Mouse (Mus musculus) kidney, postnatal 4 days (tissue): Measurements from ENCODE around the gene Cetn2.

Experiments
- DNase-seq, 2 experiments: peaks; one replicate each; pipeline ENCODE4 v3.0.0; 2021; ENCODE audit warnings: mixed read lengths in 2 of 2

Gene Cetn2

DNA sequence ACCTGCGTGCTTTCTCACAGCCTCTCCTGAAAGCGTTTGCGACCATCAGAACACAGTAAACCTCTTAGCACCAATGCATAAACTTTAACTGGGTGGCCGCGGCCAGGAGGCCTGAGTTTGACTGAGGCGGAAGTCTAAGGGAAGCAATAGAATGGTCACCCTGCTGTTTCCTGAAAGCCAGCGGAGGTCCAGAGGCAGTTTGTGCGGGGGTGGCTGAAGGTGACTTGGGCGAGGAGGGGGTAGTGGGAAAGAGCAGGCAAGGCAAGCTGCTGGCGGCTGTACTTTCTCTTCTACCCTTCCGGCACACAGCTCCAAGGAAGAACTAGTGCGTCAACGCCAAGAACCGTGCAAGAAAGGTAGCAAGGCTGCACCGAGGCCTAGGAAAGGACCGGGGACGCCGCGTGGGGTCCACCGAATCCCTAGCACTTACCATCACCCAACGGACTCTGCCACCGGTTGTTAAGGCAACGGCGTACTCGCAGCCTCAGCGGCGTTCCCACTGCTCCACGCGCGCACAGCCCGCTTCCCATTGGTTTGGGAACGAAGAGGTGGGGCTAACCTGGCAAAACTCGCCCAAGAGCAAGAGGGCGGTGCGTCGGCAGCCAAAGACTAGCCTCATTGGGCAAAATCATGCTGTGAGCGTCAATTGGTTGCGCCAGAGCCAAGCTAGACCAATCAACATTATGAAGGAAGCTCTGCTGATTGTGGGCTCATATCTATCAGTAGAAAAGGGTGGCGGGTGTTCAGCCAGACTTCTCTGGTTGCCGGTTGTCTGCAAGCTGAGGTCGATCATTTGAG, at the start of gene Cetn2, which contains the start of gene Nsdhl:
Cetn2 (minus strand) TSS at position 528 of the 798 bp plus-strand sequence.
Nsdhl (plus strand) TSS at position 674 of the 798 bp plus-strand sequence.
- DNase-seq = peak; percentile 85 to 92

DNA sequence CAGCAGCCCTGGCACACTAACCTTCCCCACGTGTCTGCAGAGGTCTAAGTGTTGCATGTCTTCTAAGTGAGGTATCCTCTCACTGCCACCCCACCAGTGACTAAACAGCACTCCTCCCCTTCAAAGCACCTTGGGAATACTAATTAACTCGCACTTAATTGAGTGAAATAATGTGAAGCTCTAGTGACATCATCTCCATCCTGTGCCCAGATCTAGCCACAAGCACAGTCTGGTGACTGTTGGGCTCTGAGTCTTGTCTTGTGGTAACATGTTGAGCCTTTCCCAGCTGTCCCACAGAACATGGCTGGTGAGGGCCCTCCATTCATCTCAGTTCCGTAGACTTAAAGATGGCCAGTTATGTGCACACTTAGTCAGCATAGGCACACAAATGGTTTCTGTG, 44.5 kb upstream of the Cetn2 start:
- DNase-seq = no peak

DNA sequence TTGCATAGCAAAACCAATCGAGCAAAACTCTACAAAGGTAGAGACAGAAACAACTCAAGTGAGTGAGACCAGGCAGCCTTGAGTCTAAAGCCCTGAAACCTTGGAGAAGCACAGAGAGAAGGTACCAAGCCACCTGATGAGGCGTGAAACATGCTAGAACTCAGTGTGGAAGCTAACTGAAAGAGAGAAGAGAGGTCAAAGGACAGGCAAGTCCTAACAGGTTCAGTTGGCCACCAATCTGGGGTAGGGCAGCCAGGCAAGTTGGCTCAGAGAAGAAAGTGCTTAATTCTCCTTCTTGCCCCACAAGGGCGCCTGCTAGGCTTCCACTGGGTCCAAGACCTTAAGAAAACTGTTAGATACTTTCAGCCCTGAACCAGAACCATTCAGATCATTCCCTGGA, 43.3 kb upstream of the Cetn2 start:
- no peak for DNase-seq

DNA sequence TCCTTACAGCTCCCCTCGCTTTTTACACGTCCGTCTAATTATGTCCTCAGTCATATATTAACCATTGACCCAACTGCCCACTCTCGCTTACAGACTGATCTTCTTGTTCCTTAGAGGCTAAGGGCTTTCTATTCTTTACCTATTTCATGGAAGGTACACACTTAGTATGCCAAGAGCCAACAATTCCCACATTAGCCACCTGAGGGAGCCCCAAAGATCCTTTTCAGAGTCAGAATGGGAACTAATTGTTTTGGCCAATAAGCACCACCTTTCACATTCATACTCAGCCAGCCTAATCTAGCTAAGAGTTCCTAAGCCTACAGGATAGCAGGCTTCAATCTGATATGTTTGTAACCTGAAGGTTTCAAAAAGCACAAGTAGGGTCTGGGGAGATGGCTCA, 42.2 kb upstream of the Cetn2 start:
- DNase-seq = peak; percentile 36 to 59

DNA sequence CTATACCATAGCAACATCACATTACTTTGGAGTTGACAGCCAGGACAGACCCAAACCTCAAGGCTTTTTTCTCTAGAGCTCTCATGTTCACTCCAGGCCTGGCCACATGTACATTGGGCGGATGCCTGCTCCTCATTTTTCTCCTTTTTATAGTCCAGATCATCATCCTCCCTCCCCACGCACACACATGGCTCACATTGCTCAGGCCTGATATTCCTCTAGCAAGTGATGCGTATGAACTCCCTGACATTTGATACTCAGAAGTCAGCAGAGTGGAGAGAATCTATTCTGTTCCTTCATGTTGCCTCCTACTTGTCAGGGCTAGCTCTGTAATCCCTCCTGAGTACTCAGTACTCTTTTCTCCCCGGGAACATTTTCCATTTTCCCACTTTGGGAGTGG, 38.3 kb upstream of the Cetn2 start:
- no peak for DNase-seq

DNA sequence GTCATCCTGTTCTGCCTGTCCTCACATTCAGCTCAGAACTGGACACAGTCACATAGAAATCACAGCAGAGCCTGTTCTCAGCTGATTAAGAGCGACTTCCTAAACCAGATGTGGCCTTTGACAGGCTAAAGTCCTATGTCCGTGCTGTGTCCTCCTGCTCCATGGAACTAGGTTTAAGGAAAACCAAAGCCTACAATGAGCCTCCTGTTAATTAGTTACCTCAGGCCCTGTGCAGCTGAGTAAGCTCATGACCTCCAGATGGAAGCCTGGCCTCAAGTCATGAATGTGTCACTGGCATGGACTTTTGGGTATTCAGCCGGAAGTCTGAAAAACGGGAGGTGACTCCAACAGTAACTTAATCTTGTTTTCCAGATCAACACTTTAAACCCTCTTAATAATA, 35.3 kb upstream of the Cetn2 start:
- DNase-seq = peak in 1 of 2 experiments; percentile 13

DNA sequence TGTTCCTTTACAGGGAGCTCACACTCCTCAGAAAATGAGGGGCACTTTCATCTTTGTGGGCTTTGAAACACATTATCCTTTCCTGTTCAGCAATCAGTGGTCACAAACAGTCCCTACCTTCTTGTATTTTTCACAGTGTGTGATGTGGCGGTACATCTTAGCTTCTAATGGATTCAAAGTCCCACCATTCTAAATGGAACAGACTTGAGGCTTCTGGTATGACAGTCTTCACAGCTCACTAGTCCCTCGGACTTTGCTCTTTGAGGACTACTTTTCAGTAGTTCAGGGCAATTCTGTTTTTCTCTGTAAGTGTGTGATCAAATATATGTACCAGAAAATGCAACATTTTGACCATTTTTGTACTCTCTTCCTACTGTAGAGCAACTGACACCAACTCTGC, 3.2 kb upstream of the Cetn2 start:
- DNase-seq = no peak

DNA sequence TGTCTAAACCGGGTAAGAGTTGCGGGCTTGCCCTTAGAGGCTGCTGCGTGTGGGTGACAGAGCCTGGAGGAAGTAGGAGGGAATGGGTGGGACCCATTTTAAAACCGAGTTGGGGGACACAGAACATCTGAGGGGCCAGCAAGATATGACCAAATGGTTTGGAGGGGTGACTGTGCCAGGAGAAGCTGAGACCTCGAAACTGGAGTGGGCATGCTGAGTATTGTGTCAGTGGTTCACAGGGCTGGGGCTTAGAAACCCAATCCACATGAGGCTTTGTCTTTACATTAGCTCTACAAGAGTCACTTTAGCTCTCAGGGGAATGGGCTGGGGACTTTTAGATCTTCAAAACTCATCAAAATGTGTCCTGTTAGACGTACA, 460 bp upstream of the Cetn2 start:
- no peak for DNase-seq

DNA sequence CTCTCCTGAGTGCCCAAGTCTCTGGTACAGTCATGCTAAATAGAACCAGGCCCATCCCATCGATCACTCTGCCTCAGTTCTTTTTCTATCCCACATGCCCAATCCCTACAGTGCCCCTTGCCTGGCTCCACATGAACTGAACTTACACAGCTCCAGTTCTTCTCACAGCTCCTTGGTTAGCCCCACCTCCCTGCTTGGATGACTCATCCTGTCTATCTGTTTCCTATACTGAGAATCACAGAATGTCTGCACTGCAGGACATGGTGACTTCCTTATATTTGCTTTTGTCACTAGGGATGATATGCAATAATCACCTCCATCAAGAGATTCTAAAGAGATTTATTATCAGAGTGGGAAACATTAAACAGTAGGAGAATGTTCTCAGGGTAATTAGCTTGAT, 6.6 kb downstream of the Cetn2 start:
- no peak for DNase-seq

DNA sequence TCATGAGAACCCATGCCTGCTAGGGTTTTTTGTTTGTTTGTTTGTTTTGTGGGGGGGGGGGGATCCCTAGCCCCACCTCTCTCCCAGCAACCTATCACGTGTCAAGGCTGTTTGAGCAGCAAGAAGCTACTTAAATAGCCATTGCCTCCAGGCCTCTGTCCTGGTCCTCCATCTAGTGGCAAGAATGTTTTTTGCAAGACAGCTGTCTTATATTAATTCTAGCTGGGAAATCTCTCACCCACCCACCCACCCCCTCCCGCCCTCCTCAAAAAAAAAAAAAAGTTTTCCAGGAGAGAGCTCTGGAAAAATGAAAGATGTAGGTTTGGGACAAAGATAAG, 9.8 kb downstream of the Cetn2 start:
- DNase-seq = peak; percentile 31 to 55

DNA sequence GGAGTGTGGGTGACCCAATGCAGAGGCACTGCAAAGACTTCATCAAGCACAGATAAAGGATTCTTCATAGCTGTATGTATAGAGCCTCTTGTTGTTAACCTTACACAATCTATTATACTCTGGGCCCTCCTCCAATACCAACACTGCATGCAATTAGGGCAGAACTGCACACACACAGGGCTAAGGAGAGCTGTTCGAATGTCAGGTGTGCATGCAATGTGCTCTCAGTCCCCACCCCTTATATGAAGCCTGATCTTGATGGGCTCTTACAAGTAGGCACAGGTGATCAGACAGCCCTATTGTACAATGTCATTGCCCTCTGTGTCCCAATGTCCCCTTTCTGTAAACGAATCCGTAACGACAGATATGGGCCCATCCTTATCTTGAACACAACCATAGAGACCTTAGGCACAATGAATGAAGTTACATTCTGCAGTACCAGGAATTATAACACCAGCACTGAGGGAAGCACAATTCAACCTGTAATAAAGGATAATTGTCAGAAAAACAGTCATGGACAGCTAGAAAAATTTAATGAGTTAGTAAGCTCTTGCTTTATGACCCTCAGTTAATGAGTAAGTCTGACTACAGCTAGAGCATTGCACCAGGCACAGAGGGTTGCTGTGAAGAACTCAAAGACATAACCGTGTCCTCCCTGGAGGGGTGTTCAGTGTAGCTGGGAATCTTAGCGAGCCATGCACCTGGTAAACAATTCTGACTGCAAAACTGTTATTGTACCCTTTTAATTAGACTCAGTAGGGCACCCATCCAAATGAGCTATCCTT, 10.4 kb downstream of the Cetn2 start:
- DNase-seq = peak in 1 of 2 experiments; percentile 4

DNA sequence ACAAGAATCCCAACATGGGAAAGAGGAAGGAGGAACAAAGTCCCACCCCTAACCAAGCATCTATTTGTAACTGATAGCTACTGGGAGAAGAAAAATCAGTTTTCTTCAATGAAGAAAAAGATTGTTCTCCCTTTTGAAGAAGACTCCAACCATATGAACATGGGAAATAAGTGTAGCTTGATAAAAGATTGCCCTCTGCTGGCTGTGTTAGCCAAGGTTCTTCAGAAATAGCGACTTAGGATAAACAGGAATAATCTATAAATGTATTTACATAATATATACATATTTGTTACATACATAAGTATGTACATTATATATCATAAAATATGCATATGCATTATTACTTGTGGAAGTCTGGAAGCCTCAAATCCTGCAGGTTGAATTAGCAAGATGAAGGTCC, 15.7 kb downstream of the Cetn2 start:
- DNase-seq = no peak

DNA sequence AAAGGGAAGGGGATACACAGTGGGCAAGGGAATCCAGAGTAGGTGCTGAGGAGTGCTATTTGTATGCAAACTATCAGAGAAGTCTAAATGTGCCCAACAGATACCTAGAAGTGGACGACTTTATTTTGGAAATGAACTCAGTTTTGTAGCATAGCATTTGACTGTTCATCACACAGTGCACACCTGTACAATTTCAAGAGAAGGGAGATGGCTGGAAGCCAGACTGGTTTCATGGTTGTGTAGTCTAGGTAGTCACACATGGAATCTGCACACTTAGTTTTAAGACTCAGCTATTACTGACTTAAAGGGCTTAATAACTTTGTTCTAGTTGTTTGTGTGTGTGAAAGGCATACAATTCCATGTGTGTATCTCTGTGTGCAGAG, 22.2 kb downstream of the Cetn2 start:
- DNase-seq = no peak

DNA sequence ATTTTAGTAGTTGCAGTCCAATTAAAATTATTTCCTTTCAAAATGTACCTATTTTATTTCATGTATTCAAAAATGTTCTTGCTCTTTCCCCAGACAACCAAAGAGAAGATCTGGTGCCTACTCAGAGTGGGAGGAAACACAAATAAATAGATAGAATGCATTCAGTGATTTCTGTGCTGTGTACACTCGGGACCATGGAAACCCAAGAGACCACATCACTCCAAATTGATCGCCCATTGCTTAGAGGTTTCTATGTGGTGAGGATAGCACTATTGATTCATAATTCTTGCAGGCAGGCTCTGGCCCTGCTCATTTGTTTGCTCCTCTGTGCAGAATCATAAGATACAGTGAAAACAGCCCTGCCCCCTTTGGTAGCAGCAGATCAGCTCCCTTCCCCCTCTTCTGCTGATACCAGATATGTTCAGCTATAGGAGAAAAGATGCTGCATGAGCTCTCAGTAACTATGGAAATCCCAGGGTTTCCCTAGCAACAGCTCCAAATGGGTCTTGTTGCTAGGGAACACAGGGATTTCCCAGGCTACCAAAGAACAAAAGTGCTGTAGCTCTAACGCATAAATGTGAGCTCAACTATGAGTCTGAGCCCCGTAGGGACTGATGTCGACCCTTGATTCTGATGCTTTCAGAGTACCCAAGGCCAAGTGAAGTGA, 22.7 kb downstream of the Cetn2 start:
- DNase-seq = no peak
